Mouse (Mus musculus): ENCODE data around the gene Meis1.

Meis1 gene

GRCm38 (mm10) chr11:18957097-18957804, 61.5 kb downstream of the Meis1 start:
- in situ Hi-C loops (cut with MboI, MseI) = loop anchor here in 1 of 2 experiments (25.0 kb wide), 1 partner anchor 1820 kb away; no protein-coding TSS in a partner anchor

- in situ Hi-C loops (cut with MboI, MseI) = loop anchor here in 1 of 2 experiments (25.0 kb wide), 1 partner anchor 1819 kb away; no protein-coding TSS in a partner anchor
Measured at GRCm38 (mm10) chr11:18955969-18956368, 62.8 kb downstream of the Meis1 start.

- in situ Hi-C loops (cut with MboI, MseI) = loop anchor here in 1 of 2 experiments (25.0 kb wide), 1 partner anchor 1818 kb away; no protein-coding TSS in a partner anchor
Measured at GRCm38 (mm10) chr11:18954852-18955251, 63.9 kb downstream of the Meis1 start.

- in situ Hi-C loops (cut with MboI, MseI) = loop anchor here in 1 of 2 experiments (25.0 kb wide), 1 partner anchor 1817 kb away; no protein-coding TSS in a partner anchor
Measured at GRCm38 (mm10) chr11:18953892-18954291, 64.9 kb downstream of the Meis1 start.

GRCm38 (mm10) chr11:18948600-18949295, 70.0 kb downstream of the Meis1 start:
- in situ Hi-C loops (cut with MboI, MseI) = no loop called here

- in situ Hi-C loops (cut with MboI, MseI) = no loop called here
Measured at GRCm38 (mm10) chr11:18947434-18947833, 71.4 kb downstream of the Meis1 start.

GRCm38 (mm10) chr11:18945778-18946177, 73.0 kb downstream of the Meis1 start:
- in situ Hi-C loops (cut with MboI, MseI) = no loop called here

- in situ Hi-C loops (cut with MboI, MseI) = no loop called here
Measured at GRCm38 (mm10) chr11:18944972-18945625, 73.7 kb downstream of the Meis1 start.

- in situ Hi-C loops (cut with MboI, MseI) = no loop called here
Measured at GRCm38 (mm10) chr11:18944209-18944608, 74.6 kb downstream of the Meis1 start.

- in situ Hi-C loops (cut with MboI, MseI) = no loop called here
Measured at GRCm38 (mm10) chr11:18942990-18943389, 75.8 kb downstream of the Meis1 start.

- in situ Hi-C loops (cut with MboI, MseI) = no loop called here
Measured at GRCm38 (mm10) chr11:18940916-18941315, 77.9 kb downstream of the Meis1 start.

GRCm38 (mm10) chr11:18934921-18935320, 83.9 kb downstream of the Meis1 start:
- in situ Hi-C loops (cut with MboI, MseI) = loop anchor here in 1 of 2 experiments (5.0 kb wide), 1 partner anchor 998 kb away; no protein-coding TSS in a partner anchor

- in situ Hi-C loops (cut with MboI, MseI) = loop anchor here in 1 of 2 experiments (5.0 kb wide), 1 partner anchor 994 kb away; no protein-coding TSS in a partner anchor
Measured at GRCm38 (mm10) chr11:18931001-18931874, 87.5 kb downstream of the Meis1 start.

GRCm38 (mm10) chr11:18929779-18930728, 88.7 kb downstream of the Meis1 start:
- in situ Hi-C loops (cut with MboI, MseI) = loop anchor here in 1 of 2 experiments (5.0 kb wide), 1 partner anchor 993 kb away; no protein-coding TSS in a partner anchor

GRCm38 (mm10) chr11:18927351-18927750, 91.4 kb downstream of the Meis1 start:
- in situ Hi-C loops (cut with MboI, MseI) = no loop called here

GRCm38 (mm10) chr11:18926798-18927197, 92.0 kb downstream of the Meis1 start:
- in situ Hi-C loops (cut with MboI, MseI) = no loop called here

GRCm38 (mm10) chr11:18924583-18925334, 94.0 kb downstream of the Meis1 start:
- in situ Hi-C loops (cut with MboI, MseI) = no loop called here

GRCm38 (mm10) chr11:18923274-18923673, 95.5 kb downstream of the Meis1 start:
- in situ Hi-C loops (cut with MboI, MseI) = no loop called here

GRCm38 (mm10) chr11:18920651-18921050, 98.1 kb downstream of the Meis1 start:
- in situ Hi-C loops (cut with MboI, MseI) = no loop called here
